Mouse (Mus musculus): ENCODE data around the gene Gm3512. TPM values are rescaled to one million over a fixed set of nuclear protein-coding genes. Genes with fewer than 3 reads are reported as not detected.

The Gm3512 gene
- total RNA-seq (2023), result not detected

GRCm38 (mm10) chr14:7174483-7174971, at the start of gene Gm3512:
TSS of gene Gm3512 (minus strand) at chr14:7174533.

GRCm38 (mm10) chr14:7194440-7194839, 20.1 kb upstream of the Gm3512 start, which contains the start of gene Gm16434:
TSS of gene Gm16434 (minus strand) at chr14:7194540.

GRCm38 (mm10) chr14:7125312-7125711, 49.0 kb downstream of the Gm3512 start, which contains the start of gene Gm6676:
TSS of gene Gm6676 (minus strand) at chr14:7125412.

Other genes with a start within 250 kb of the Gm3512 start
- not detected for gene Gm6356, start 200.7 kb downstream of the Gm3512 start, total RNA-seq (2023)
- not detected for gene Gm10406, start 147.1 kb downstream of the Gm3512 start, total RNA-seq (2023)
- gene Gm3685, start 129.6 kb downstream of the Gm3512 start, total RNA-seq (2023), result not detected
- not detected for gene Gm3696, start 73.9 kb downstream of the Gm3512 start, total RNA-seq (2023)
- gene Gm6676, start 49.1 kb downstream of the Gm3512 start, total RNA-seq (2023), result not detected
- not detected for gene Gm16434, start 20.0 kb upstream of the Gm3512 start, total RNA-seq (2023)
- gene Gm3727, start 90.2 kb upstream of the Gm3512 start, total RNA-seq (2023), result not detected
- 1.2 TPM for gene Gm3739, start 140.5 kb upstream of the Gm3512 start, total RNA-seq (2023)
- gene Gm5797, start 157.9 kb upstream of the Gm3512 start, total RNA-seq (2023), result not detected
- not detected for gene Gm8374, start 190.6 kb upstream of the Gm3512 start, total RNA-seq (2023)